Mouse (Mus musculus) bone marrow macrophage, adult 2 months (primary cell): ENCODE data around the gene Naip1.
"Not testable (repeated sequence)": the region's sequence is repeated elsewhere in the genome, so short reads cannot be mapped to it uniquely, and the experiment has no call there.

ENCODE experiments used
- CTCF ChIP-seq: IDR thresholded peaks from 2 replicates; pipeline ENCODE4 v1.5.1; 2012; ENCODE audit warnings: low read depth, mild to moderate bottlenecking, low read length, moderate library complexity
- POLR2A ChIP-seq: IDR thresholded peaks from 2 replicates; pipeline ENCODE4 v1.6.1; 2012; ENCODE audit warnings: mild to moderate bottlenecking, low read depth, low read length, borderline replicate concordance

DNA sequence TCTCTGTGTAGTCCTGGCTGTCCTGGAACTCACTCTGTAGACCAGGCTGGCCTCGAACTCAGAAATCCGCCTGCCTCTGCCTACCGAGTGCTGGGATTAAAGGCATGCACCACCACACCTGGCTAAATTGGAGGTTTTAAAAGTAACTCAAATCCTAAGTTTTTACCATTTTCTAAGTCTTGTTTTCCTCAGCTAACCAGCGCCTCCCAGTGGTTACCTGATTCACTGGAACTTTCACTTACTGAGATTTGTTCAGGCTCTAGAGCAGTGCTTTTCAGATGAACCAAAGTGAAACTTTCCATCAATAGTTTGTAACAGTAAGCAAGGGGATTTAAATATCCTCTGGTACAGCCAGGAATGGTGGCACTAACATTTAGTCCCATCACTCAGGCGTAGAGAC is 61.6 kb downstream of the Naip1 start:
- TF ChIP-seq CTCF, POLR2A: not testable (repeated sequence)
